Mouse (Mus musculus) bone marrow, adult 2 months (tissue): ENCODE measurements around the gene Cmtm6.

ENCODE experiments used
- CTCF ChIP-seq: fragments of 200-500 bp; IDR thresholded peaks from 2 replicates; pipeline ENCODE4 v1.5.1; 2011; ENCODE audit warnings: low read length, control low read depth; ENCODE audit not compliant: control insufficient read depth, insufficient read depth
- POLR2A ChIP-seq: fragments of 200-500 bp; IDR thresholded peaks from 2 replicates; pipeline ENCODE4 v1.6.1; 2011; ENCODE audit warnings: low read depth, mild to moderate bottlenecking, control low read depth, low read length, borderline replicate concordance; ENCODE audit not compliant: control insufficient read depth

- TF ChIP-seq CTCF = peak; percentile 93
- no peak for TF ChIP-seq POLR2A
These were observed 66.6 kb downstream of the Cmtm6 start for GRCm38 (mm10) chr9:114797329-114798004.
